Mouse (Mus musculus): Measurements from ENCODE around the gene Ccl26. TPM values are rescaled to one million over a fixed set of nuclear protein-coding genes. Genes with fewer than 3 reads are reported as not detected.
A peak's percentile ranks its signal among the peaks of the same experiment; 100 is the strongest.

The Ccl26 gene
- polyA plus RNA-seq, 1 experiment from 2014 or later: not detected

GRCm38 (mm10) chr5:135544032-135544558 is 19.3 kb downstream of the Ccl26 start:
- DNase-seq: peak; percentile 68
- 3% methylated on average over 15 of the region's 15 CpGs for WGBS

GRCm38 (mm10) chr5:135537794-135538214 is 25.6 kb downstream of the Ccl26 start:
- DNase-seq: no peak
- H3K9ac ChIP-seq: no peak overlapping the region
- peaks cover 3% of the 10 kb centered on the region; the same call in 1 of the 2 replicates for H3K9me3 ChIP-seq (ENCODE audit: low read depth, low read length)
- H3K4me1 ChIP-seq (ENCODE audit: insufficient read depth): no peaks in the 10 kb centered on the region; the same call in 1 of the 2 replicates
- ATAC-seq (ENCODE audit: insufficient read depth): no peak; the same call in 1 of the 2 replicates
- WGBS: 76% methylated on average over 10 of the region's 10 CpGs
- no peaks in the 10 kb centered on the region for H3K27me3 ChIP-seq (ENCODE audit: insufficient read depth, low read length)
- H3K27ac ChIP-seq (ENCODE audit: low read depth): no peak overlapping the region
- no peak overlapping the region for H3K4me2 ChIP-seq
- H3K4me3 ChIP-seq (ENCODE audit: low read depth, low read length): no peak overlapping the region
- TF ChIP-seq CTCF (IDR thresholded peaks at IDR 0.05; ENCODE audit: low read depth): no peak
- H3K36me3 ChIP-seq (ENCODE audit: insufficient read depth): no peaks in the 10 kb centered on the region

More at GRCm38 (mm10) chr5:135544032-135544558, 19.3 kb downstream of the Ccl26 start:
- H3K9me3 ChIP-seq (ENCODE audit: low read depth, low read length): no peaks in the 10 kb centered on the region
- no peaks in the 10 kb centered on the region for H3K36me3 ChIP-seq (ENCODE audit: insufficient read depth)
- peak overlapping the region; percentile 69 for H3K4me3 ChIP-seq (ENCODE audit: low read depth, low read length)
- peaks cover 5% of the 10 kb centered on the region; the same call in 1 of the 2 replicates for H3K4me1 ChIP-seq (ENCODE audit: insufficient read depth)
- peak overlapping the region; percentile 52 for H3K9ac ChIP-seq
- peak overlapping the region; percentile 98 for H3K4me2 ChIP-seq
- no peak for ATAC-seq (ENCODE audit: insufficient read depth)
- H3K27me3 ChIP-seq (ENCODE audit: insufficient read depth, low read length): no peaks in the 10 kb centered on the region
- TF ChIP-seq CTCF (IDR thresholded peaks at IDR 0.05; ENCODE audit: low read depth): no peak
- H3K27ac ChIP-seq (ENCODE audit: low read depth): no peak overlapping the region

GRCm38 (mm10) chr5:135537326-135537725 is 26.0 kb downstream of the Ccl26 start:
- Histone ChIP-seq H3K9ac (no peak overlapping the region), H3K4me1 (ENCODE audit: insufficient read depth) (no peaks in the 10 kb centered on the region; the same call in 1 of the 2 replicates), H3K4me2 (no peak overlapping the region), H3K4me3 (ENCODE audit: low read depth, low read length) (no peak overlapping the region), H3K27ac (ENCODE audit: low read depth) (no peak overlapping the region), H3K27me3 (ENCODE audit: insufficient read depth, low read length) (no peaks in the 10 kb centered on the region), H3K9me3 (ENCODE audit: low read depth, low read length) (peaks cover 3% of the 10 kb centered on the region; the same call in 1 of the 2 replicates), H3K36me3 (ENCODE audit: insufficient read depth) (no peaks in the 10 kb centered on the region)
- WGBS: 64% methylated on average over 4 of the region's 4 CpGs
- no peak for TF ChIP-seq CTCF (IDR thresholded peaks at IDR 0.05; ENCODE audit: low read depth)
- DNase-seq: peak; percentile 10
- no peak; the same call in 1 of the 2 replicates for ATAC-seq (ENCODE audit: insufficient read depth)

- ATAC-seq (ENCODE audit: insufficient read depth) (no peak), DNase-seq (no peak)
- Histone ChIP-seq H3K36me3 (ENCODE audit: insufficient read depth) (no peaks in the 10 kb centered on the region), H3K27me3 (ENCODE audit: insufficient read depth, low read length) (no peaks in the 10 kb centered on the region), H3K9me3 (ENCODE audit: low read depth, low read length) (peaks cover 3% of the 10 kb centered on the region; the same call in 1 of the 2 replicates), H3K4me3 (ENCODE audit: low read depth, low read length) (no peak overlapping the region), H3K9ac (no peak overlapping the region), H3K4me1 (ENCODE audit: insufficient read depth) (no peaks in the 10 kb centered on the region; the same call in 1 of the 2 replicates), H3K4me2 (no peak overlapping the region), H3K27ac (ENCODE audit: low read depth) (no peak overlapping the region)
- no peak for TF ChIP-seq CTCF (IDR thresholded peaks at IDR 0.05; ENCODE audit: low read depth)
Observed at GRCm38 (mm10) chr5:135535867-135536266, 27.5 kb downstream of the Ccl26 start.

GRCm38 (mm10) chr5:135533431-135533830 is 29.9 kb downstream of the Ccl26 start:
- no peak overlapping the region for H3K4me3 ChIP-seq (ENCODE audit: low read depth, low read length)
- 46% methylated on average over 10 of the region's 10 CpGs for WGBS
- 0 out of 2 replicates have a peak overlapping the region, but pooled peaks have one; percentile 5 for H3K4me2 ChIP-seq
- no peak overlapping the region for H3K27ac ChIP-seq (ENCODE audit: low read depth)
- no peak overlapping the region for H3K9ac ChIP-seq
- no peaks in the 10 kb centered on the region; the same call in 1 of the 2 replicates for H3K4me1 ChIP-seq (ENCODE audit: insufficient read depth)
- DNase-seq: peak; percentile 77
- H3K27me3 ChIP-seq (ENCODE audit: insufficient read depth, low read length): no peaks in the 10 kb centered on the region
- H3K9me3 ChIP-seq (ENCODE audit: low read depth, low read length): peaks cover 3% of the 10 kb centered on the region; the same call in 1 of the 2 replicates
- no peaks in the 10 kb centered on the region for H3K36me3 ChIP-seq (ENCODE audit: insufficient read depth)
- TF ChIP-seq CTCF (IDR thresholded peaks at IDR 0.05; ENCODE audit: low read depth): no peak
- ATAC-seq (ENCODE audit: insufficient read depth): no peak

- 55% methylated on average over 11 of the region's 11 CpGs for WGBS
- H3K4me1 ChIP-seq (ENCODE audit: insufficient read depth): no peaks in the 10 kb centered on the region; the same call in 1 of the 2 replicates
- no peaks in the 10 kb centered on the region for H3K27me3 ChIP-seq (ENCODE audit: insufficient read depth, low read length)
- no peak overlapping the region; the same call in 1 of the 2 replicates for H3K27ac ChIP-seq (ENCODE audit: low read depth)
- no peak overlapping the region for H3K9ac ChIP-seq
- no peak overlapping the region for H3K4me2 ChIP-seq
- H3K9me3 ChIP-seq (ENCODE audit: low read depth, low read length): peaks cover 3% of the 10 kb centered on the region; the same call in 1 of the 2 replicates
- TF ChIP-seq CTCF (IDR thresholded peaks at IDR 0.05; ENCODE audit: low read depth): no peak
- no peak for DNase-seq
- no peaks in the 10 kb centered on the region for H3K36me3 ChIP-seq (ENCODE audit: insufficient read depth)
- H3K4me3 ChIP-seq (ENCODE audit: low read depth, low read length): no peak overlapping the region
- no peak for ATAC-seq (ENCODE audit: insufficient read depth)
Observed at GRCm38 (mm10) chr5:135531306-135531845, 32.0 kb downstream of the Ccl26 start.

- H3K36me3 ChIP-seq (ENCODE audit: insufficient read depth): no peaks in the 10 kb centered on the region
- no peak overlapping the region for H3K4me2 ChIP-seq
- H3K9ac ChIP-seq: no peak overlapping the region
- TF ChIP-seq CTCF (IDR thresholded peaks at IDR 0.05; ENCODE audit: low read depth): no peak
- WGBS: 84% methylated on average over 2 of the region's 2 CpGs
- H3K4me3 ChIP-seq (ENCODE audit: low read depth, low read length): no peak overlapping the region
- DNase-seq (no peak), ATAC-seq (ENCODE audit: insufficient read depth) (no peak)
- no peaks in the 10 kb centered on the region; the same call in 1 of the 2 replicates for H3K4me1 ChIP-seq (ENCODE audit: insufficient read depth)
- no peak overlapping the region for H3K27ac ChIP-seq (ENCODE audit: low read depth)
- no peaks in the 10 kb centered on the region for H3K27me3 ChIP-seq (ENCODE audit: insufficient read depth, low read length)
- no peaks in the 10 kb centered on the region for H3K9me3 ChIP-seq (ENCODE audit: low read depth, low read length)
Observed at GRCm38 (mm10) chr5:135529964-135530363, 33.4 kb downstream of the Ccl26 start.

Measured in lung, embryonic 14.5 days (tissue).